ENCODE assay signal across 19 mouse cellular contexts in genomic region chr19:28351068-28352066, GRCm38 (mm10).
DNase-seq lines count a peak whose midpoint lies in the region; ATAC-seq lines count a peak whose summit lies in the region.
"Had no signal": no experiment of that assay in that cellular context is flagged by ENCODE, and none has a peak within 500 bp of the region (broad histone marks: within the 10 kb centered on the region; RNA-seq: fewer than 3 reads in every experiment).

No protein-coding gene starts in this region.

- H3K4me1 ChIP-seq in hindbrain, embryonic 10.5 days (replicated peaks): peaks cover 37% of the 10 kb centered on the region
- H3K4me1 ChIP-seq in hindbrain, embryonic 13.5 days (replicated peaks): peaks cover 15% of the 10 kb centered on the region
- H3K4me1 ChIP-seq in neural tube, embryonic 14.5 days (ENCODE audit: control insufficient read depth, insufficient read depth, low read length): peaks cover 2% of the 10 kb centered on the region; the same call in 1 of the 2 replicates
- 0 out of 2 replicates have a peak, but pooled peaks cover 10% of the 10 kb centered on the region for H3K4me1 ChIP-seq in neural tube, embryonic 15.5 days
- peaks cover 45% of the 10 kb centered on the region for H3K4me1 ChIP-seq in limb, embryonic 13.5 days

- H3K9me3 ChIP-seq in hindbrain, embryonic 10.5 days: no peaks in the 10 kb centered on the region
- H3K9me3 ChIP-seq in hindbrain, embryonic 13.5 days: no peaks in the 10 kb centered on the region
- H3K9me3 ChIP-seq in neural tube, embryonic 14.5 days (ENCODE audit: control insufficient read depth, low read length): no peaks in the 10 kb centered on the region
- no peaks in the 10 kb centered on the region for H3K9me3 ChIP-seq in neural tube, embryonic 15.5 days (replicated peaks)
- H3K9me3 ChIP-seq in limb, embryonic 13.5 days: no peaks in the 10 kb centered on the region
- H3K9me3 ChIP-seq: embryonic facial prominence, embryonic 15.5 days had no signal

- H3K36me3 ChIP-seq in hindbrain, embryonic 10.5 days: no peaks in the 10 kb centered on the region
- no peaks in the 10 kb centered on the region for H3K36me3 ChIP-seq in hindbrain, embryonic 13.5 days
- no peaks in the 10 kb centered on the region for H3K36me3 ChIP-seq in neural tube, embryonic 14.5 days (ENCODE audit: control insufficient read depth, insufficient read depth, low read length)
- no peaks in the 10 kb centered on the region for H3K36me3 ChIP-seq in neural tube, embryonic 15.5 days
- H3K36me3 ChIP-seq in limb, embryonic 13.5 days: no peaks in the 10 kb centered on the region
- H3K36me3 ChIP-seq: embryonic facial prominence, embryonic 15.5 days had no signal

- H3K9ac ChIP-seq in hindbrain, embryonic 13.5 days: no peak overlapping the region
- H3K9ac ChIP-seq in neural tube, embryonic 14.5 days (replicated peaks; ENCODE audit: low read depth, low read length): no peak overlapping the region
- H3K9ac ChIP-seq in neural tube, embryonic 15.5 days (replicated peaks): no peak overlapping the region
- H3K9ac ChIP-seq in limb, embryonic 13.5 days: no peak overlapping the region
- H3K9ac ChIP-seq: embryonic facial prominence, embryonic 15.5 days; lung, embryonic 14.5 days had no signal

- ATAC-seq in hindbrain, embryonic 13.5 days (ENCODE audit: low FRiP score): no peak
- ATAC-seq in neural tube, embryonic 14.5 days (ENCODE audit: low read depth): peak; percentile 61; the same call in 1 of the 2 replicates
- no peak for ATAC-seq in neural tube, embryonic 15.5 days (ENCODE audit: low FRiP score)
- ATAC-seq in limb, embryonic 13.5 days (ENCODE audit: low FRiP score, low read depth): peak; percentile 81
- ATAC-seq in inflammation-experienced regulatory T-cells, adult 6 months: no peak

- WGBS in hindbrain, embryonic 10.5 days: 75% methylated on average over 13 of the region's 13 CpGs
- WGBS in hindbrain, embryonic 13.5 days: 56% methylated on average over 13 of the region's 13 CpGs
- 47% methylated on average over 13 of the region's 13 CpGs for WGBS in neural tube, embryonic 14.5 days
- WGBS in neural tube, embryonic 15.5 days: 44% methylated on average over 13 of the region's 13 CpGs
- WGBS in limb, embryonic 13.5 days: 25% methylated on average over 13 of the region's 13 CpGs

- peak overlapping the region; percentile 50; the same call in 1 of the 2 replicates for H3K27ac ChIP-seq in hindbrain, embryonic 10.5 days
- no peak overlapping the region for H3K27ac ChIP-seq in hindbrain, embryonic 13.5 days
- no peak overlapping the region for H3K27ac ChIP-seq in neural tube, embryonic 14.5 days (ENCODE audit: low read depth, low read length)
- no peak overlapping the region for H3K27ac ChIP-seq in neural tube, embryonic 15.5 days (replicated peaks)
- no peak overlapping the region for H3K27ac ChIP-seq in limb, embryonic 13.5 days
- H3K27ac ChIP-seq: embryonic facial prominence, embryonic 15.5 days; left cerebral cortex, adult 2 months had no signal

- no peaks in the 10 kb centered on the region for H3K27me3 ChIP-seq in hindbrain, embryonic 10.5 days (ENCODE audit: insufficient read depth, poor library complexity, severe bottlenecking)
- peaks cover 4% of the 10 kb centered on the region; the same call in 1 of the 2 replicates for H3K27me3 ChIP-seq in hindbrain, embryonic 13.5 days
- no peaks in the 10 kb centered on the region for H3K27me3 ChIP-seq in neural tube, embryonic 14.5 days (ENCODE audit: control insufficient read depth, insufficient read depth, low read length)
- no peaks in the 10 kb centered on the region for H3K27me3 ChIP-seq in neural tube, embryonic 15.5 days (replicated peaks)
- H3K27me3 ChIP-seq in limb, embryonic 13.5 days: no peaks in the 10 kb centered on the region
- H3K27me3 ChIP-seq: embryonic facial prominence, embryonic 15.5 days had no signal

- DNase-seq in hindbrain, embryonic 10.5 days (ENCODE audit: low spot score): no peak
- no peak for DNase-seq in lung, postnatal 4 days
- no peak for DNase-seq in layer of hippocampus, adult 9-11 months
- DNase-seq: cerebellum, adult 11 months; gastrocnemius, postnatal 10 days; kidney, adult 11 months; lung, embryonic 14.5 days; right cerebral cortex, postnatal 25 days; thymus, postnatal 36 days had no signal

- H3K4me3 ChIP-seq in hindbrain, embryonic 10.5 days: no peak overlapping the region
- no peak overlapping the region for H3K4me3 ChIP-seq in hindbrain, embryonic 13.5 days
- no peak overlapping the region for H3K4me3 ChIP-seq in neural tube, embryonic 14.5 days (ENCODE audit: low read depth, low read length)
- H3K4me3 ChIP-seq in neural tube, embryonic 15.5 days (replicated peaks): no peak overlapping the region
- no peak overlapping the region for H3K4me3 ChIP-seq in limb, embryonic 13.5 days
- H3K4me3 ChIP-seq: embryonic facial prominence, embryonic 15.5 days; left cerebral cortex, adult 2 months; myocyte had no signal

- no peak overlapping the region for H3K4me2 ChIP-seq in hindbrain, embryonic 13.5 days
- H3K4me2 ChIP-seq in neural tube, embryonic 14.5 days (ENCODE audit: low read depth, low read length): no peak overlapping the region
- no peak overlapping the region for H3K4me2 ChIP-seq in neural tube, embryonic 15.5 days
- peak overlapping the region; percentile 12; the same call in 1 of the 2 replicates for H3K4me2 ChIP-seq in limb, embryonic 13.5 days (replicated peaks)
- H3K4me2 ChIP-seq: embryonic facial prominence, embryonic 15.5 days; heart, embryonic 11.5 days; liver, embryonic 11.5 days; lung, embryonic 14.5 days had no signal

Comparison
In these comparisons a context has a peak if more than half of its experiments do, and no peak if none do; other contexts are left out.
1. ATAC-seq: peak in neural tube, embryonic 14.5 days (single experiment) and limb, embryonic 13.5 days (single experiment); none in hindbrain, embryonic 13.5 days (single experiment), neural tube, embryonic 15.5 days (single experiment) and inflammation-experienced regulatory T-cells, adult 6 months (single experiment).